Mouse (Mus musculus): ENCODE measurements around the gene Krt78. TPM values are rescaled to one million over a fixed set of nuclear protein-coding genes. Genes with fewer than 3 reads are reported as not detected.

Krt78 gene
- total RNA-seq, 2 experiments from 2014 or later = 0.09 TPM; not detected in 1

- intact Hi-C loops (cut with DNase I) = no loop called here
- DNase-seq (ENCODE audit: extremely low spot score in 1 of 2, low spot score in 2 of 2) = no peak
Measured at GRCm38 (mm10) chr15:101916072-101916471, 38.0 kb downstream of the Krt78 start.

- intact Hi-C loops (cut with DNase I) = no loop called here
Measured at GRCm38 (mm10) chr15:101904849-101905248, 49.2 kb downstream of the Krt78 start.

GRCm38 (mm10) chr15:101902171-101903149, 51.6 kb downstream of the Krt78 start:
- intact Hi-C loops (cut with DNase I) = no loop called here
- DNase-seq (ENCODE audit: extremely low spot score in 1 of 2, low spot score in 2 of 2) = no peak

More at GRCm38 (mm10) chr15:101904849-101905248, 49.2 kb downstream of the Krt78 start:
- no peak for DNase-seq (ENCODE audit: extremely low spot score in 1 of 2, low spot score in 2 of 2)

Other genes starting within 250 kb of the Krt78 start
- gene Krt5, start 241.4 kb downstream of the Krt78 start, total RNA-seq (2021) = not detected
- not detected for gene Krt71, start 211.2 kb downstream of the Krt78 start, total RNA-seq (2021)
- gene Krt72, start 167.8 kb downstream of the Krt78 start, total RNA-seq (2021) = not detected
- 1 to 10 TPM; 1.0 to 1.6 TPM for gene Krt73, start 151.9 kb downstream of the Krt78 start, total RNA-seq (2021)
- gene Krt2, start 136.1 kb downstream of the Krt78 start, total RNA-seq (2021) = under 1 TPM; 0.16 to 0.34 TPM
- 1 to 10 TPM; 4.4 to 4.5 TPM for gene Krt1, start 103.5 kb downstream of the Krt78 start, total RNA-seq (2021)
- 10 to 100 TPM; 13.1 to 17.9 TPM for gene Krt77, start 84.6 kb downstream of the Krt78 start, total RNA-seq (2021)
- gene Krt76, start 61.4 kb downstream of the Krt78 start, total RNA-seq (2021) = not detected
- gene Krt4, start 29.6 kb downstream of the Krt78 start, total RNA-seq (2021) = not detected
- gene Krt79, start 14.0 kb downstream of the Krt78 start, total RNA-seq (2021) = not detected
- not detected for gene Krt8, start 50.2 kb upstream of the Krt78 start, total RNA-seq (2021)
- gene Krt18, start 73.9 kb upstream of the Krt78 start, total RNA-seq (2021) = under 1 TPM in 1 of 2 experiments, not detected in 1; 0.77 TPM
- 100 to 1,000 TPM; 176 to 177 TPM for gene Eif4b, start 119.5 kb upstream of the Krt78 start, total RNA-seq (2021)
- 10 to 100 TPM; 12.2 to 13.1 TPM for gene Tns2, start 146.1 kb upstream of the Krt78 start, total RNA-seq (2021)
- gene Spryd3, start 181.9 kb upstream of the Krt78 start, total RNA-seq (2021) = 100 to 1,000 TPM; 149 to 150 TPM
- 1 to 10 TPM; 3.1 to 4.1 TPM for gene Igfbp6, start 190.1 kb upstream of the Krt78 start, total RNA-seq (2021)
- under 1 TPM in 1 of 2 experiments, not detected in 1; 0.16 TPM for gene Soat2, start 196.2 kb upstream of the Krt78 start, total RNA-seq (2021)
- gene Zfp740, start 249.0 kb upstream of the Krt78 start, total RNA-seq (2021) = 10 to 100 TPM; 53.2 to 56.7 TPM

All from left cerebral cortex, postnatal 10 days (tissue).